Mouse (Mus musculus): Measurements from ENCODE around the gene Olfr983.

- TF ChIP-seq CTCF (IDR thresholded peaks at IDR 0.05; ENCODE audit: low read depth, low read length) (no peak), POLR2AphosphoS5 (IDR thresholded peaks at IDR 0.05; ENCODE audit: insufficient replicate concordance, low read depth, low read length) (no peak), GATA1 (IDR thresholded peaks at IDR 0.05; ENCODE audit: borderline replicate concordance, low read length) (no peak), TAL1 (conservative IDR thresholded peaks at IDR 0.05; ENCODE audit: low read depth, low read length) (no peak), GATA2 (IDR thresholded peaks at IDR 0.05; ENCODE audit: borderline replicate concordance, low read depth, low read length) (no peak)
Observed at GRCm38 (mm10) chr9:40050138-40050537, 43.3 kb downstream of the Olfr983 start.

Measured in G1E (cell line).